Comparison of ENCODE assay signal across 8 mouse cellular contexts in genomic region chr17:4907841-4908571, GRCm38 (mm10).
DNase-seq lines count a peak whose midpoint lies in the region; ATAC-seq lines count a peak whose summit lies in the region.

No protein-coding gene starts in this region.

- H3K4me2 ChIP-seq in hindbrain, embryonic 11.5 days (replicated peaks; ENCODE audit: low read depth, low read length) = peak overlapping the region; percentile 48

- H3K4me3 ChIP-seq in hindbrain, embryonic 11.5 days (ENCODE audit: low read depth, low read length) = peak overlapping the region; percentile 40

- ATAC-seq in frontal cortex, adult (ENCODE audit: low TSS enrichment) = peak; percentile 87
- ATAC-seq in hindbrain, embryonic 11.5 days (ENCODE audit: low FRiP score) = peak; percentile 96

- DNase-seq in MEL-GATA-1-ER (ENCODE audit: extremely low read depth, low read depth) = peak; percentile 57
- peak; percentile 95 for DNase-seq in cerebellum, adult 8-10 months
- peak; percentile 96 for DNase-seq in hindbrain, embryonic 11.5 days (ENCODE audit: low spot score)
- DNase-seq in layer of hippocampus, postnatal 10 days (ENCODE audit: low spot score in 2 of 2) = peak; percentile 95 to 97
- peak; percentile 97 for DNase-seq in lung, postnatal 10 days
- DNase-seq in ovary, postnatal 36 days (ENCODE audit: low spot score) = peak; percentile 97
- peak; percentile 92 for DNase-seq in thymus, postnatal 25 days

- H3K9me3 ChIP-seq in hindbrain, embryonic 11.5 days (ENCODE audit: control insufficient read depth, low read length) = no peaks in the 10 kb centered on the region

- WGBS in hindbrain, embryonic 11.5 days = 0% methylated on average over 62 of the region's 85 CpGs

- no peaks in the 10 kb centered on the region for H3K27me3 ChIP-seq in hindbrain, embryonic 11.5 days (ENCODE audit: control insufficient read depth, insufficient read depth, low read length)

- peak overlapping the region; percentile 71 for H3K9ac ChIP-seq in hindbrain, embryonic 11.5 days (ENCODE audit: low read depth, low read length)

- H3K36me3 ChIP-seq in hindbrain, embryonic 11.5 days (ENCODE audit: control insufficient read depth, insufficient read depth, low read length) = no peaks in the 10 kb centered on the region

- H3K4me1 ChIP-seq in hindbrain, embryonic 11.5 days (replicated peaks; ENCODE audit: control insufficient read depth, insufficient read depth, low read length) = no peaks in the 10 kb centered on the region

- peak overlapping the region; percentile 98 for H3K27ac ChIP-seq in hindbrain, embryonic 11.5 days (ENCODE audit: low read depth, low read length)

Comparison
In these comparisons a context has a peak if more than half of its experiments do, and no peak if none do; other contexts are left out.
1. Peak in every context shown above with its lines: DNase-seq, ATAC-seq, H3K4me3 ChIP-seq and H3K27ac ChIP-seq.